Mouse (Mus musculus): ENCODE data around the gene Elobl.
"Not testable (repeated sequence)": the region's sequence is repeated elsewhere in the genome, so short reads cannot be mapped to it uniquely, and the experiment has no call there.

The Elobl gene

DNA sequence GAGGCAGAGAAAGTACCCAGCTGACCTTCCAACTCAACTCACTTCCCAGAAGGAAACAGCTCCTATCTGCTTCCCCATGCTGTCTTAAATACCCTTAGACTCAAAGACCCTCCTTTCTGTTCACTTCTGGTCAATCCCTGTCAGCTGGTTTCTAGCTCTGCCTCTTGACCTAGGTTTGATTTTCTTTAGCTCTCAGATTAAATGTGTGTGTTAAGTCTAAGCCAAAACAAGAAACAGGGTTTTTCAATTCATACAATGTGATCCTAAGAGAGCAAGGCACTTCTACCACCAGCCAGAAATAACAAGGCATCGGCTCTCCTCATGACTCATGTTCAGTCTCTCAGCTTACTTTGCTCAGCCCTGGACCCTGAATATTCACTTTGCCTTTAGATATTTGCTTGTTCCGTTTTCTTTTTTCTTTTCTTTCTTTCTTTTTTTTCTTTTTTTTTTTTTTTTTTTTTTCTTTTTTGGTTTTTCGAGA is at the start of gene Elobl:
Elobl (minus strand) TSS at position 51 of the 481 bp plus-strand sequence.
- no peak for DNase-seq (ENCODE audit: low read depth)

DNA sequence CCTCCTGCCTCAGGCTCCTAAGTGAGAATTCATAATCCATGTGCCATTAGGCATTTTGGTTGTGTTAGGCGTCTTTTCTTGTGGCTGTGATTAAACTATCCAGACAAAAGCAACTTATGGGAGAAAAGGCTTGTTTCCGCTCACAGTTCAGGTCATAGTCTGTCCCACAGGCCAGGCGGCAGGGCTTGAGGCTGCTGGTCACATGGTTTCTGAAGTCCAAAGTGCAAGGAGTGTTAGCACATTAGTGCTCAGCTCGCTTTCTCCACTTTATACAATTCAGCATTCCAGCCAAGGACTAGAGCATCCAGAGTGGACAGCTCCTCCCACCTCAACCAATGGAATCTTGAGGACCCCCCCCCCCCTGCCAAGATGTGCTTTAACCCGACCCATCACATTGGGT is 45.5 kb upstream of the Elobl start:
- no peak for DNase-seq (ENCODE audit: low read depth)

DNA sequence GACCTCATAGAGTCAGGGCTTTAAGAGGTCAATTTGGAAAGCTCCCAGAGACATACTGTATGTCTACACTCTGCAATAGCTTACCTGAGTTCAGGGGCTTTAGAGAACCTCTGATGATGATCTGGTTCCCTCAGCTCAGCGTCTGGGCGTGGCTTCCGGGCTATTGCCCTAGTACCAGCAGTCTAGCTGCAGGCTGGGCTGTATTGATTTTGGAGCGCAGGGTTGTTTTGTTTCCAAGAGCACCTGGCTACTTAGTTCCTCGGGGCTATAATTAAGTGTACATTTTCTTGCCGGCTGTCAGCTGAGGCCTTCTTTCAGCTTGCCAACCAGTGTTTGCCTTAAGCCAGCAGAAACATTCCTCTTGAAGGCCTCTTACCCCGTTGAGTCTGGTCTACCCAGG is 42.8 kb upstream of the Elobl start:
- no peak for DNase-seq (ENCODE audit: low read depth)

DNA sequence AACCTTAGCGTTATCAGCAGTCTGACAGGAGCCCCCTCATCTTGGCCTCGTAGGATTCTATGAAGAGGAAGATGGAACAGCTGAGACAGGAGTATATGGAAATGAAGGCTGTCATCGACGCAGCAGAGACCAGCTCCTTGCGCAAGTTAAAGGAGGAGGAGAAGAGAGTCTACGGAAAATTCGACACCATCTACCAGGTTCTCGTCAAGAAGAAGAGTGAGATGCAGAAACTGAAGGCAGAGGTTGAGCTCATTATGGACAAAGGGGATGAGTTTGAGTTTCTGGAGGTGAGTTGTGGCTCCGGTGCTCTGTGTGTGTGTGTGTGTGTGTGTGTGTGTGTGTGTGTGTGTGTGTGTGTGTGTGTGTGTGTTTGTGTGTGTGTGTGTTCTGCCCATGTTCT is 42.3 kb upstream of the Elobl start:
- no peak for DNase-seq (ENCODE audit: low read depth)

DNA sequence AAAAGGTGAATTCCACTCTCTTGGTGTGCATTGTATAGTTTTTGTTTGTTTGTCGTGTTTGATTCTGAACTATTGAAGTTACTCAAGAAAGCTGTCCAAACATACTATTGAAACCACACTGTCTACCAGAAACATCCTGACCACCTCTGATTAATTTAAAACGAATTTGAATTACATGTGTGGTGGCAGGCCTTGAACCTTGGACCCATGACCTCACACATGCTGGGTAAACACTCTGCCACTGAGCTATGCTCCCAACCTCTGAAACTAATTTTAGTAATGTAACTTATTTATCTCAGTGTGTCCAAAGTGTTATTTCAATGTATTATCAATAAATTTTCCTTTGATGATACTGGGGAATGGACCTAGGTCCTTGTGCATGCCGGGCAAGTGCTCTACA is 40.9 kb upstream of the Elobl start:
- DNase-seq (ENCODE audit: low read depth): no peak

DNA sequence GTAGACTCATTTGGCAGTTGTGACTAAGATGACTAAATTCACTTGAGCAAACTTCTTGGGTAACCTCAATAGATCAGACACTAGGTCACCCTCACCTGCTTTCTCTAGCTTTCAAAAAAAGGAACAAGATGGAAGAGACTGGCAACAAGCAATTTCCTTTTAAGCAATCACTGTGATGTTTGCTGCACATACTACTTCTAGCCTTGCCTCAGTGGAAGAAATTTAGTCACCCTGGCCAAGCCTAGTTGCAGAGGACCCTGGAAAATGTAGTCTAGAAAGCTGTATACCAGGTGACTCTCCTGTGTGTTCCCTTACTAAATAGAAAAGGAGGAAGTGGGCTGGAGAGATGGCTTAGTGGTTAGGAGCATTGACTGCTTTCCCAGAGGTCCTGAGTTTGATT is 39.7 kb upstream of the Elobl start:
- no peak for DNase-seq (ENCODE audit: low read depth)

DNA sequence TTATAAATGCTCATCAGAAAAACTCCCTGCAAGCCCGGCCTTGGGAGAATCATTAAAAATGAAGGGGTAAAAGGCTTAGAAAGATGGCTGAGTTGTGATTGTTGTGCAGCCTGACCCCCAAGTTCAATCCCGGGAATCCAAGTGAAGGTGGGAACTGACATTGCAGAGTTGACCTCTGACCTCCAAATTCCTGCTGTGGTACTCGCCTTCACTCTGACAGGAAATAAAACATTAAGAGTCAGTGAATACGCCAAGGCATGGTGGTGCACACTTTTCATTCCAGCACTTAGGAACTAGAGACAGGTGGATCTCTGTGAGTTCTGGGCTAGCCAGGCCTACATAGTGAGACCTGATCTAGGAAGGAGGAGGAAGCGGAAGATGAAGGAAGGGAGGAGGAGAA is 38.7 kb upstream of the Elobl start:
- no peak for DNase-seq (ENCODE audit: low read depth)

DNA sequence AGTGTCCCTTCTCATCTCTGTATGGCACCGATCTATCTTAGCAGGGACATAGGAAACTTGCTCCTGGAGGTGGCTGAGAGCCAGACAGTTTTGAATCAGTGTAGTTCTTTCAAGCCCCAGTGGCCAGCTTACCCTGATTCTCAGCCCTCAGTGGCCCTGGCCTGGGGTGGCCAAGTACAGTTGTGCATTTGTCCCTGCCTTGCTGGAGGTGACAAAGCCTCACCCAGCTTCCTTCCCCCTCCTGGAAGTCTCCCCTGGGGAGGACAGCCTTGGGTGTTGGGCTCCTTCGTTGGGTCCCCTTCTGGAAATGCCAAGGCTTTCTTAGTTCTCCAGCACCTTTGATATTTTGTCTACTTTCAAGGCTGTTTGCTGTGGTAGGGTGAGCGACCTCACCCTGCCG is 37.0 kb upstream of the Elobl start:
- DNase-seq (ENCODE audit: low read depth): no peak

DNA sequence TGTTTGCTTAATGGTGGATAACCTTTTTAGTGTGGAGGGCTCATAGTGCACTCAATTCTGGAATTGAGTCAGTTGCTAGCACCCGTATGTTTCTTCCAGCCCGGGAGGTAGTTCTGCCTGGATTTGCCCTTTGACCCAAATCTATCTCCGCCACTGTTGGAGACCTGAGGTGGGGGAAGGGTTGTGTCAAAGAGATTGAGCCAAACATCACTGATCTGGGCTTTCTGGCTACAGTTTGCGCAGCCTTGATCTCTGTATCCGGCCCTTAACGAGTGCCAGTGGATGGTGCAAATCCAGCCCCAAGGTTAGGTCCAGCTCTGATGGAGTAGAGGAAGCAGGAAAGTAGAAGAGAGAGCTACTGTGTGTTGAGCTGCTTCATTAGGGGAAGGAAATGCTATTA is 36.3 kb upstream of the Elobl start:
- no peak for DNase-seq (ENCODE audit: low read depth)

DNA sequence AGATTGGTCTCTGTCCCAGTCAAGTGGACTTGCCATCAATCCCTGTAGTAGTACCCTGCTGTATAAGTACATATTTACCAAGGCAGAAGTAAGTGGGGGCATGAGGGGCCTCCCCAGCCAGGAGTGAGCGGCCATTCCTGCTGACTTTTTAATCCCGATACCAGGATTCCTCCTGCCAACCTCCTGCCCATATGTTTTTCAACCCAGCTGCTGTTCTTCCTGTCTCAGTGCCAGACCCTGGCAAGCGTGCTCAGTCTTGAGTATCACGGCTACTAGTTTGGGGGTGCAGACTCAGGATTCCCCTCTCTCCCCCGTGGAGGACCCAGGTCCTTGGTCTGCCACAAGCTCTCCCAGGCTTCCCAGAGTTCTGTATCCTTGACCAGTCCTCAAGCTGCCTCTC is 35.9 kb upstream of the Elobl start:
- DNase-seq (ENCODE audit: low read depth): no peak

DNA sequence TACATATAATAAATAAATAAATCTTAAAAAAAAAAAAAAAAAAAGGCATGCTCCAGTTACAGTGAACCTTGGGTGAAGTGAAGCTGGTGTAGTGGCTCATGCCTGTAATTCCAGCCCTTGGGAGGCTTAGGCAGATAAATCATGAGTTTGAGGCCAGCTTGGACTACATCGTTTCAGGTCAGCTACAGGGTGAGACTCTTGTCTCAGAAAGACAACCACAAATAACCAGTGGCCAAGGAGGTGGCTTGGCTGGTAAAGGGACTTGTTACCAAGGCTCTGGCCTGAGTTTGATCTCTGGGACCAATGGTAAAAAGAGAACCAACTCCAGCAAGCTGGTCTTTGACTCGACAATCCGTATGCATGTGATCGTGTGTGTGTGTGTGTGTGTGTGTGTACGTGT is 35.3 kb upstream of the Elobl start:
- no peak for DNase-seq (ENCODE audit: low read depth)

DNA sequence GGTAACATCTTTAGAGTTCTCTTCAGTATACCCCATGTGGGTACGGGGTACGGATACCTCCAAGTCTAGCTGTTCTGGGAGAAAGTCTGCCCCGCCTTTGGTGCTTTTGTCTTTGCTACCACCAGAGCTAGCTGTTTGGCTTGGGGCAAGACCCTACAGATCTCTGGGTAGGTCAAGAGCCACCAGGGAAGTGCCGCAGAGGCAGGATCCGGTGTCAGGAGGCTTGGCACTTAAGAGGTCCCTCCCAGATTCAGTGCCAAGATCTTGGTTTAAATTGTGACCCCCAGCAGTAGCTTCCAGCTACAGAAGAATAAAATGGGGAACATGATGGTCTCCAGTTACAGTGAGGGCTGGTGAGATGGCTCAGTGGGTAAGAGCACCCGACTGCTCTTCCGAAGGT is 34.8 kb upstream of the Elobl start:
- DNase-seq (ENCODE audit: low read depth): no peak

DNA sequence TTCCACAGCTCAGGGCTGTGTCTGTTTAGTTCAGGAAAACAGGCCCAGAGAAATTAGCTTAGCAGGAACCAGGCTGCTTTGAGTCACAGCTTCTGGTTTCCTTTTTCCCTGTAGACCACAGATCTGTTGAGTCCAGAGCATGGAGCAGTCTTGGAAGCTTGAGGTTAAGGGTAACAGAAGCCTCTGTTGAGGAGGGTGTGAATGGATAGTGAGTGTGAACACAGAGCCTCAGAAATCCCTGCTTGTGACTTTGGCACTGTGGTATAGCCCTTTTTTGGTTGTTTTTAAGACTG is 33.7 kb upstream of the Elobl start:
- no peak for DNase-seq (ENCODE audit: low read depth)

DNA sequence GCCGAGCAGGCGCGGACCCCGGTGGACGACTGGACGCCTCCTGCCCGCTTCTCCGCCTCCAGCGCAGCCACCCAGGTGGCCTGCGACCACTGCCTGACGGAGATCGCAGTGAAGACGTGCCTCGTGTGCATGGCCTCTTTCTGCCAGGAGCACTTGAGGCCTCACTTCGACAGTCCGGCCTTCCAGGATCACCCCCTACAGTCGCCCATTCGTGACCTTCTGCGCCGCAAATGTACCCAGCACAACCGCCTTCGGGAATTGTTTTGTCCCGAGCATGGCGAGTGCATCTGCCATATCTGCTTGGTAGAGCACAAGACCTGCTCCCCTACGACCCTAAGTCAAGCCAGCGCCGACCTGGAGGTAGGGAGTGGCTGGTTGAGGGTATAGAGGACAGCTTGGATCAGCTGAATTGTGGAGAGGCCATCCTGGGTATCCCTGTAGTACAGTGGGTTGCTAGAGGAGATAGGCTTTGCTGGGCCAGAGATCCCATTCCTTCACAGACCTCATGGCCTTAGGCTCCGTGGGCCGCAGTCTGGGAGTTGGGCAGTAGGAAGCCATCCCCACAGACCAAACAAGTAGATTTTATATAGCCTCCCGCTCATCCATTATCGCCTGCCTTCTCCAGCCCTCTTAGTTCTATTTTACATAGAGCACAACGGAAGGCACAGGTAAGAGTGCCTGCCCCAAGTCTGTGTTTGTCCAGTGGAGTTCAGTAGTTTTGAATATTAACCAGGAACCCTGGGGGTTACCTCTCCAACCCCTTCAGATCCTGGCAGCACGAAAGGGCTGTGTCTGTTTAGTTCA is 33.2 kb upstream of the Elobl start:
- no peak for DNase-seq (ENCODE audit: low read depth)

DNA sequence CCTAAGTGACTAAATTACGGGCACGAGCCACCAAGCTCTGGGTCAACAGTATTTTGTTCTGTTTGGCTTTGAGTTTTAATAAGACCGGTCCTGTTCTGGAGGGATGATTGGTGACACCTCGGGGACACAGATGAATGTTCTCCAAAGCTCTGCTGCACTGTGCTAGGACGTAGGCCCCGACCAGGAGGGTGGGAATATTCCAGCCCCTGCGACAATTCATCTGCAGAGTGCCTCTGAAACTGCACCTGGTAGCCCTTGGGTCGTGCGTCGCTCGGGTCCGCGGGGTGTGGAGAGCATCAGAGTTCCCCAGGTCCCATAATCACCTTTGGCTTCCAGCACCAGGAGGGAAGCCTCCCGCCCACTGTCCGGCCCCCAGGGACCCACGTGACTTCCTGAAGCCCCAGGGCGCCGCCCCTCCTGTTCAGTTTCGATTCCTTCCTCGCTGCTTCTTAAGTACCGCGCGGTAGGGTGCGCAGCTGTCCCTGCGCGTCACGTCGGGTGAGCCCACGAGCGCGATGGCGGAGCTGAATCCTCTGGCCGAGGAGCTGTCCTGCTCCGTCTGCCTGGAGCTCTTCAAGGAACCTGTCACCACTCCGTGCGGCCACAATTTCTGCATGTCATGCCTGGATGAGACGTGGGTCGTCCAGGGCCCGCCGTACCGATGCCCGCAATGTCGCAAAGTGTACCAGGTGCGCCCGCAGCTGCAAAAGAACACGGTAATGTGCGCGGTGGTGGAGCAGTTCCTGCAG is 32.4 kb upstream of the Elobl start, which contains the start of gene Trim25:
Trim25 (plus strand) TSS at position 403 of the 749 bp plus-strand sequence.
- DNase-seq (ENCODE audit: low read depth): peak; percentile 94

DNA sequence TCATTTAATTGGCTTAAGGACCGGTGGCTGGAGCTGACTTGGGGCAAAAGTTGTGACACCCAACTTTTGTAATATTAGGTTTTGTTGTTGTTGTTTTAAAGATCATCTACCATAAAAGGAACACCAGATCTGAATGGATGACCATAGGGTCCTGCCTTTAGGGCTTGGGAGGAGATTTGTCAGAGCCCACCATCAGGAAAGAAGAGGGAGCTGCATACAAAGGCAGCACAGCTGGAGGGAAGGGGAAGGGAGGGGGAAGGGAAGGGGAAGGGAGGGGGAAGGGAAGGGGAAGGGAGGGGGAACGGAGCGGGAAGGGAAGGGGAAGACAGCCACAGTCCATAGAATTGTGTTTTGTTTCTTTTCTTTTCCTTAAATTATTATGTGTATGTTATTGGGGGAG is 31.7 kb upstream of the Elobl start:
- DNase-seq (ENCODE audit: low read depth): no peak

DNA sequence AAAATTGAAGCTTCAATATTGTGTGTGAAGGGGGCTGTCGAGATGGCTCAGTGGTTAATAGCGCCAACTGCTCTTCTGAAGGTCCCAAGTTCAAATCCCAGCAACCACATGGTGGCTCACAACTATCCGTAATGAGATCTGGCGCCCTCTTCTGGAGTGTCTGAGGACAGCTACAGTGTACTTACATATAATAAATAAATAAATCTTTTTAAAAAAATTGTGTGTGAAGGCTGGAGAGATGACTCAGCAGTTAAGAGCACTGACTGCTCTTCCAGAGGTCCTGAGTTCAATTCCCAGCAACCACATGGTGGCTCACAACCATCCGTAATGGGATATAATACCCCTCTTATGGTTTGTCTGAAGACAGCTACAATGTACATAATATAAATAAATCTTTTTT is 30.6 kb upstream of the Elobl start:
- DNase-seq (ENCODE audit: low read depth): not testable (repeated sequence)

DNA sequence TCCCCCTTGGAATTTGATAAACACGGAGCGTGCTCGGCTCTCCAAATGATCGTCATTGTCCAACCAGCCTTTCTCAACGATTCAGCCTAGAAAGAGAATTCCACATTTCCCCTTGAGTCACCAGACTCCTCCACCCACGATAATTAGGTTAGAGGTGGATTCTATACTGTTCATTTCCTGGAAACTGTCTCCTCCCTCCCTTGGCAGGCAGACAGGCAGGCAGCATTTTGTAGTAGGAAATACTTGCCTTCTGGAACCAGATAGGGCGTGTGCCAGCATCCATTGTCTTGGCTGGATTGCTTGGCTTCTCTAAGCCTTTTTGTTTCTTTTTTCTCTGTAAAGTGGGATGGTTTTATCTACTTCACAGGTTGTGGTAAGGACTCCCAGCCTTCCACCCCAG is 29.7 kb upstream of the Elobl start:
- DNase-seq (ENCODE audit: low read depth): no peak

DNA sequence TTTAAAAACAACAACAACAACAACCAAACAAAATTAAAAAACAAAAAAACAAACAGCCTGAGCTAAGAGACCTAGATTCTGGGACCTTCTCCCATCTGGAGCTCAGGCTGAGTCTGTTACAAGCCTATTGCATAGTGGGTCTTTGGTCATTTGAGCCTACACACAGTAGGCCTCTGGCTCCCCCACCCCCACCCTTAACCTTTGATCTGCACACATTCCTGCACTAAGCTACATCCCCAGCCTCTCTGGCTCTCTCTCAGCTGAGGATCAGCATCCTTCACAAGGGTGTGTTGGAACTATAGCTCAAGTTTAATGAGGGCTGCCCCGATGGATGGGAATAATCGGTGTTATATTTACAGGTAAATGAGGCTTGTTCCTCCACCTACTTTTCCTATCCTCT is 28.9 kb upstream of the Elobl start:
- DNase-seq (ENCODE audit: low read depth): no peak

DNA sequence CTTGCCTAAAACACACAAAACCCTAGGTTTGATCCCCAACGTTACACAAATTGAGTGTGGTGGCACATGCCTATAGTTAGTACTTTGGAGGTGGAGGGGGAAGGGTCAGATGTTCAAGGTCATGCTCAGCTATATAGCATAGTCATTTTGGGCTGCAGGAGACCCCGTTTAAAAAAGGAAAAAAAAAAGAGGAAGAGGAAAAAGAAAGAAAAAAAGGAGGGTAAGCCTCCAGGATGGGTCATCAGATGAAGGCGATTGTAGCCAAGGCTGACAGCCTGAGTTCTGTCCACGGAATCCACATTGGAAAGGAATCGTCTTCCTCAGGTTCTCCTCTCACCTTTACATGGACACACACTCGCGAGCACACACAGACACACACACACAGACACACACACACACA is 27.8 kb upstream of the Elobl start:
- no peak for DNase-seq (ENCODE audit: low read depth)

DNA sequence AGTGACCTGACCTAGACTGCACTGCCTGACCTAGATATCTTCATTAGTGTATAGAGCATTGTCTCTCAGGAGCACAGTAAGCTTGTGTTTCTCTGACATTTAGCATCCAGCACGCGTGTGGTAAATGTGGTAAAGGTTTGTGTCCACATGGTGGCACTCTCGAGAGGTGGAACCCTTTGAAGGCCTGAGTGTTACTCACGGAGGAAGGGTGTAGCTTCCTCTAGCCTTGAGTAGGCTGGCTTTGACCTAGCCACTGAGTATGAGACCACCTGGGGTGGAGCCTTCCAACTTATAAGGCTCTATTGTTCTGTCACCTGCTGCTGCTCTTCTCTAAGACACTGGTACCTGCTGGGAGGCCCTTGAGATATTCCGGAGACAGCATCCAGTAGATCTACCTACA is 26.9 kb upstream of the Elobl start:
- peak; percentile 62 for DNase-seq (ENCODE audit: low read depth)

DNA sequence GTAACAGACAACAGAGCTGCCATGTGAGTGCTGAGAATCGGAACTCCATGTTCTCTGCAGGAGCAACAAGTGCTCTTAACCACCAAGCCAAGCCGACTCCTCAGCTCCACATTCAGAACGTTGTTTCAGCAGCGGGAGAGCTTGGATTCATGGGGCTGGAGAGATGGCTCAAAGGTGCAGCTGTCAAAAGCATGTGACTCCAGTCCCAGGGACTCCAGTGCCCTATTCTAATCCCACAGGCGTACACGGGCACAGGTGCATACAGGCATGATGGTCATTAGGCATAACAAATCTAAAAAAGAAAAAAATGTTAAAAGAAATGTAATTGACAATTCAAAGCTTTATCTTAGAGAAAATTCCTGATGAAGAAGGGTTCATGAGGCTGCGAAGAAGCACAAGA is 26.5 kb upstream of the Elobl start:
- DNase-seq (ENCODE audit: low read depth): no peak

DNA sequence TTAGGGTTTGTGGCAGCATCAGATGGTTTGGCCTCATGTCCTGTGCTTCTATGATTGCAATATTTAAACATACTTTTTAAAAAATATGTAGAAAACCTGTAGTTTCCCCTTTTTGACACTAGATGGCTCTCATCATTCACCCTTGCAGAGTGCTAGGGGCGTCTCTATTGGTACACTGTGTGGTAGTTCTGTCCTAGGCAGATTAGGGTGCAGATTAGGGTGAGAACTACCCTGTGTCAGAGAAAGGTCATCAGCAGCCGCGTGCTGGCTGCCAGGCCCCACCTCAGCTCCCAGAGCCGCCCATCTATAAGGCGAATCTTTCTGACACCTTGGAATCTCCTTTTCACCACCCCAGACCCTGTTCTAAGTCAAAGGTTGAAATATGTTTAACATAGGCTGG is 22.8 kb upstream of the Elobl start:
- no peak for DNase-seq (ENCODE audit: low read depth)

DNA sequence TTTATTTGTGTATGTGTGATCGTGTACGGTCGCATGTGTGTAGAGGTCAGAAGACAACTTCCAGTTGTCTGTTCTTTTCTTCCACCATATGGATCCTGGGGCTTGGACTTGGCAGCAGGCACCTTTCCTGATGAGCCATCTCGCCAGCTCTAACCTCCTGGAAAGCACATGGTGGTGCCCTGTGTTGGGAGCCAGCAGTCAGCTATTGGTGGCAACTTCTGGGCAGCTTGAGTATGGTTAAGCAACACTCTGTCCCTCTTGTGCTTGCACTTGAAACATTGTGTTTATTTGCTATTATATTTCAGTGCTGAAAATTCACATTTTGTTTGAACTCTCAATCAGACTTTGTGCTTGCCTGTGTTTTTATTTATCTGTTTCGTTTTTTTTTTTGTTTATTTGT is 22.2 kb upstream of the Elobl start:
- no peak for DNase-seq (ENCODE audit: low read depth)
